12 mouse cellular contexts compared by ENCODE assay signal in the genomic region with DNA sequence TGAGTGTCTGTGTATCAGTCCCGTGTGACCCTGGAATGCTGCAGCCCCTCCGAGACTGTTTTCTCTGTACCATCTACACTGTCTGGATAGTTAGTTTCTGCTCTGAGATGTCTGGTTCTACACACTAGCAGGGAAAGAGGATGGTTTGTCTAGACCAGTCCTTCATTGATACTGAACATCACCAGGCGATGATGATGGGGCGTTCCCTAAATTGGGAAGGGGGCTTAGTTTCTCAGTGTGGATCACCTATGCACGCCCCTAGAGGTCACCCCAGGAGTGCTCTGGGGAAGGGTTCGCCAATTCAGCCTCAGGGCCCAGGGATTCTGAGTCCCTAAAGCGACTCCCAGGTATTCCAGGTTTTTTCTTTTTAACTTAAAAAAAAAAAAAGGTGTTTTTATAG. TPM values are rescaled to one million over a fixed set of nuclear protein-coding genes. Genes with fewer than 3 reads are reported as not detected.
A peak's percentile ranks its signal among the peaks of the same experiment; 100 is the strongest.
DNase-seq lines count a peak whose midpoint lies in the region; ATAC-seq and TF ChIP-seq lines count a peak whose summit lies in the region.
"Had no signal": no experiment of that assay in that cellular context is flagged by ENCODE, and none has a peak within 500 bp of the region (broad histone marks: within the 10 kb centered on the region; RNA-seq: fewer than 3 reads in every experiment).

No protein-coding gene starts in this region.

- 49% methylated on average over 7 of the region's 7 CpGs for WGBS in liver, embryonic 16.5 days (ENCODE audit: insufficient replicate concordance)
- 33% methylated on average over 7 of the region's 7 CpGs for WGBS in embryonic facial prominence, embryonic 10.5 days
- WGBS in neural tube, embryonic 13.5 days, result 26% methylated on average over 7 of the region's 7 CpGs
- 41% methylated on average over 7 of the region's 7 CpGs for WGBS in midbrain, embryonic 14.5 days

- peak overlapping the region; percentile 57 for H3K4me3 ChIP-seq in gastrocnemius, adult 2 months
- H3K4me3 ChIP-seq in liver, embryonic 16.5 days (ENCODE audit: low read depth, low read length), result no peak overlapping the region
- H3K4me3 ChIP-seq in embryonic facial prominence, embryonic 10.5 days, result peak overlapping the region; percentile 19; the same call in 1 of the 2 replicates
- no peak overlapping the region for H3K4me3 ChIP-seq in neural tube, embryonic 13.5 days
- no peak overlapping the region for H3K4me3 ChIP-seq in midbrain, embryonic 14.5 days (replicated peaks; ENCODE audit: low read depth, low read length)

- no peaks in the 10 kb centered on the region for H3K9me3 ChIP-seq in liver, embryonic 16.5 days (replicated peaks; ENCODE audit: control insufficient read depth, low read length)
- no peaks in the 10 kb centered on the region for H3K9me3 ChIP-seq in embryonic facial prominence, embryonic 10.5 days
- no peaks in the 10 kb centered on the region for H3K9me3 ChIP-seq in neural tube, embryonic 13.5 days
- no peaks in the 10 kb centered on the region for H3K9me3 ChIP-seq in midbrain, embryonic 14.5 days (ENCODE audit: control insufficient read depth, low read length)

- peaks cover 6% of the 10 kb centered on the region for H3K4me1 ChIP-seq in liver, embryonic 16.5 days (ENCODE audit: control insufficient read depth, low read depth, low read length)
- peaks cover 25% of the 10 kb centered on the region for H3K4me1 ChIP-seq in embryonic facial prominence, embryonic 10.5 days
- H3K4me1 ChIP-seq in neural tube, embryonic 13.5 days (replicated peaks), result peaks cover 21% of the 10 kb centered on the region
- H3K4me1 ChIP-seq in midbrain, embryonic 14.5 days (ENCODE audit: control insufficient read depth, insufficient read depth, low read length), result peaks cover 12% of the 10 kb centered on the region; the same call in 1 of the 2 replicates

- H3K4me2 ChIP-seq in liver, embryonic 16.5 days (ENCODE audit: low read depth, low read length), result peak overlapping the region; percentile 22; the same call in 1 of the 2 replicates
- peak overlapping the region; percentile 35 for H3K4me2 ChIP-seq in neural tube, embryonic 13.5 days
- no peak overlapping the region for H3K4me2 ChIP-seq in midbrain, embryonic 14.5 days (ENCODE audit: low read length)

- no peak for ATAC-seq in liver, embryonic 16.5 days (ENCODE audit: low read depth)
- ATAC-seq in neural tube, embryonic 13.5 days (ENCODE audit: low read depth), result no peak
- ATAC-seq in midbrain, embryonic 14.5 days (ENCODE audit: low FRiP score, low TSS enrichment), result no peak
- no peak for ATAC-seq in granulocyte monocyte progenitor cell, adult 5-6 weeks (replicated peaks; ENCODE audit: poor library complexity, severe bottlenecking)

- H3K36me3 ChIP-seq in liver, embryonic 16.5 days (ENCODE audit: control insufficient read depth, insufficient read depth), result no peaks in the 10 kb centered on the region
- no peaks in the 10 kb centered on the region for H3K36me3 ChIP-seq in embryonic facial prominence, embryonic 10.5 days (replicated peaks)
- H3K36me3 ChIP-seq in neural tube, embryonic 13.5 days, result no peaks in the 10 kb centered on the region
- no peaks in the 10 kb centered on the region for H3K36me3 ChIP-seq in midbrain, embryonic 14.5 days (ENCODE audit: control insufficient read depth, insufficient read depth, low read length)

- H3K9ac ChIP-seq in liver, embryonic 16.5 days (ENCODE audit: low read depth, low read length), result no peak overlapping the region
- H3K9ac ChIP-seq in neural tube, embryonic 13.5 days, result peak overlapping the region; percentile 38; the same call in 1 of the 2 replicates
- no peak overlapping the region for H3K9ac ChIP-seq in midbrain, embryonic 14.5 days (replicated peaks; ENCODE audit: low read length)

- DNase-seq in gastrocnemius, adult 2 months, result no peak
- no peak for DNase-seq in gastrocnemius, postnatal 25 days
- no peak for DNase-seq in liver
- no peak for DNase-seq in embryonic facial prominence, embryonic 10.5 days (ENCODE audit: low spot score)
- DNase-seq in midbrain, embryonic 14.5 days, result no peak
- DNase-seq: cerebellum, adult 11 months; layer of hippocampus, postnatal 36 days had no signal

- peaks cover 19% of the 10 kb centered on the region for H3K27me3 ChIP-seq in liver, embryonic 16.5 days (ENCODE audit: control insufficient read depth, insufficient read depth, low read depth, low read length)
- peaks cover 60% of the 10 kb centered on the region for H3K27me3 ChIP-seq in embryonic facial prominence, embryonic 10.5 days (replicated peaks; ENCODE audit: low read depth, poor library complexity, severe bottlenecking)
- peaks cover 22% of the 10 kb centered on the region for H3K27me3 ChIP-seq in neural tube, embryonic 13.5 days
- H3K27me3 ChIP-seq in midbrain, embryonic 14.5 days (ENCODE audit: control insufficient read depth, insufficient read depth, low read length), result no peaks in the 10 kb centered on the region; the same call in 1 of the 2 replicates

- intact Hi-C loops in gastrocnemius, adult 2 months (cut with DNase I), result no loop called here

- no peak for TF ChIP-seq CTCF in gastrocnemius, adult 2 months (IDR thresholded peaks at IDR 0.05)

- peak overlapping the region; percentile 67; the same call in 1 of the 2 replicates for H3K27ac ChIP-seq in gastrocnemius, adult 2 months
- H3K27ac ChIP-seq in liver, embryonic 16.5 days (ENCODE audit: low read length), result no peak overlapping the region
- peak overlapping the region; percentile 31; the same call in 1 of the 2 replicates for H3K27ac ChIP-seq in embryonic facial prominence, embryonic 10.5 days (replicated peaks)
- H3K27ac ChIP-seq in neural tube, embryonic 13.5 days (replicated peaks), result no peak overlapping the region
- no peak overlapping the region for H3K27ac ChIP-seq in midbrain, embryonic 14.5 days (replicated peaks; ENCODE audit: low read depth, low read length)

RNA-seq across cellular contexts. Expression of a gene that starts 3.7 kb away (rescaled TPM):
- not detected for total RNA-seq in gastrocnemius, adult 2 months (2021)
- total RNA-seq in gastrocnemius, postnatal 25 days (2021), result not detected
- not detected in 2 replicates for polyA plus RNA-seq in liver, embryonic 16.5 days (2015; fragmentation: Nextera tagmentation; extraction: Ambion mirVana)
- not detected in 2 replicates for polyA plus RNA-seq in embryonic facial prominence, embryonic 10.5 days (2016; fragmentation: Nextera tagmentation; extraction: Ambion mirVana)
- polyA plus RNA-seq in neural tube, embryonic 13.5 days (2015; fragmentation: Nextera tagmentation; extraction: Ambion mirVana), result 0.15 TPM in 1 of 2 replicates, not detected in the other
- 1.3 and 2.0 TPM in 2 replicates for polyA plus RNA-seq in midbrain, embryonic 14.5 days (2014; fragmentation: Nextera tagmentation; extraction: Ambion mirVana)
- total RNA-seq in granulocyte monocyte progenitor cell, adult 5-6 weeks (2014; fragmentation: Nextera tagmentation), result not detected in 2 replicates
- total RNA-seq in granulocyte monocyte progenitor cell, adult 5-6 weeks (2017), result not detected in 2 replicates
- total RNA-seq: megakaryocyte-erythroid progenitor cell, adult 5-6 weeks had no signal
- polyA plus RNA-seq: C2C12 had no signal

RNA-seq across cellular contexts. Expression of a gene that starts 14.9 kb away (rescaled TPM):
- 10 to 100 TPM; 10.3 to 11.7 TPM for total RNA-seq in gastrocnemius, adult 2 months (2021)
- total RNA-seq in gastrocnemius, postnatal 25 days (2021), result 10 to 100 TPM; 12.4 to 14.1 TPM
- polyA plus RNA-seq in liver, embryonic 16.5 days (2015; fragmentation: Nextera tagmentation; extraction: Ambion mirVana), result 81.2 and 83.4 TPM in 2 replicates
- polyA plus RNA-seq in embryonic facial prominence, embryonic 10.5 days (2016; fragmentation: Nextera tagmentation; extraction: Ambion mirVana), result 141 and 149 TPM in 2 replicates
- 72.2 and 73.4 TPM in 2 replicates for polyA plus RNA-seq in neural tube, embryonic 13.5 days (2015; fragmentation: Nextera tagmentation; extraction: Ambion mirVana)
- 67.2 and 69.9 TPM in 2 replicates for polyA plus RNA-seq in midbrain, embryonic 14.5 days (2014; fragmentation: Nextera tagmentation; extraction: Ambion mirVana)
- 48.7 and 53.2 TPM in 2 replicates for total RNA-seq in granulocyte monocyte progenitor cell, adult 5-6 weeks (2014; fragmentation: Nextera tagmentation)
- total RNA-seq in granulocyte monocyte progenitor cell, adult 5-6 weeks (2017), result 27.8 and 28.4 TPM in 2 replicates

RNA-seq across cellular contexts. Expression of a gene that starts 38.2 kb away (rescaled TPM):
- total RNA-seq in gastrocnemius, adult 2 months (2021), result 1 to 10 TPM; 7.4 to 7.8 TPM
- total RNA-seq in gastrocnemius, postnatal 25 days (2021), result 1 to 10 TPM; 7.5 TPM
- 20.9 and 21.5 TPM in 2 replicates for polyA plus RNA-seq in liver, embryonic 16.5 days (2015; fragmentation: Nextera tagmentation; extraction: Ambion mirVana)
- 45.4 and 46.8 TPM in 2 replicates for polyA plus RNA-seq in embryonic facial prominence, embryonic 10.5 days (2016; fragmentation: Nextera tagmentation; extraction: Ambion mirVana)
- 25.7 and 33.7 TPM in 2 replicates for polyA plus RNA-seq in neural tube, embryonic 13.5 days (2015; fragmentation: Nextera tagmentation; extraction: Ambion mirVana)
- 26.1 and 28.7 TPM in 2 replicates for polyA plus RNA-seq in midbrain, embryonic 14.5 days (2014; fragmentation: Nextera tagmentation; extraction: Ambion mirVana)
- 18.0 and 23.5 TPM in 2 replicates for total RNA-seq in granulocyte monocyte progenitor cell, adult 5-6 weeks (2014; fragmentation: Nextera tagmentation)
- 29.5 and 29.8 TPM in 2 replicates for total RNA-seq in granulocyte monocyte progenitor cell, adult 5-6 weeks (2017)

RNA-seq across cellular contexts. Expression of a gene that starts 45.6 kb away (rescaled TPM):
- total RNA-seq in gastrocnemius, adult 2 months (2021), result under 1 TPM; 0.22 to 0.33 TPM
- under 1 TPM in 1 of 2 experiments, not detected in 1; 0.33 TPM for total RNA-seq in gastrocnemius, postnatal 25 days (2021)
- 3.5 and 3.6 TPM in 2 replicates for polyA plus RNA-seq in liver, embryonic 16.5 days (2015; fragmentation: Nextera tagmentation; extraction: Ambion mirVana)
- polyA plus RNA-seq in embryonic facial prominence, embryonic 10.5 days (2016; fragmentation: Nextera tagmentation; extraction: Ambion mirVana), result 0.11 and 0.39 TPM in 2 replicates
- 0.49 TPM in 1 of 2 replicates, not detected in the other for polyA plus RNA-seq in neural tube, embryonic 13.5 days (2015; fragmentation: Nextera tagmentation; extraction: Ambion mirVana)
- polyA plus RNA-seq in midbrain, embryonic 14.5 days (2014; fragmentation: Nextera tagmentation; extraction: Ambion mirVana), result 0.28 TPM in 1 of 2 replicates, not detected in the other
- total RNA-seq in granulocyte monocyte progenitor cell, adult 5-6 weeks (2014; fragmentation: Nextera tagmentation), result 1.5 TPM in 1 of 2 replicates, not detected in the other
- 0.47 TPM in 1 of 2 replicates, not detected in the other for total RNA-seq in granulocyte monocyte progenitor cell, adult 5-6 weeks (2017)

RNA-seq across cellular contexts. Expression of a gene that starts 53.0 kb away (rescaled TPM):
- total RNA-seq in gastrocnemius, adult 2 months (2021), result 10 to 100 TPM; 13.9 to 14.5 TPM
- total RNA-seq in gastrocnemius, postnatal 25 days (2021), result 10 to 100 TPM; 11.7 to 12.4 TPM
- polyA plus RNA-seq in liver, embryonic 16.5 days (2015; fragmentation: Nextera tagmentation; extraction: Ambion mirVana), result 8.9 and 10.9 TPM in 2 replicates
- 2.4 and 4.3 TPM in 2 replicates for polyA plus RNA-seq in embryonic facial prominence, embryonic 10.5 days (2016; fragmentation: Nextera tagmentation; extraction: Ambion mirVana)
- 2.0 and 3.2 TPM in 2 replicates for polyA plus RNA-seq in neural tube, embryonic 13.5 days (2015; fragmentation: Nextera tagmentation; extraction: Ambion mirVana)
- polyA plus RNA-seq in midbrain, embryonic 14.5 days (2014; fragmentation: Nextera tagmentation; extraction: Ambion mirVana), result 0.36 and 1.2 TPM in 2 replicates
- 29.5 and 36.9 TPM in 2 replicates for total RNA-seq in granulocyte monocyte progenitor cell, adult 5-6 weeks (2014; fragmentation: Nextera tagmentation)
- total RNA-seq in granulocyte monocyte progenitor cell, adult 5-6 weeks (2017), result 14.8 and 16.1 TPM in 2 replicates

Comparison
In these comparisons a context has a peak if more than half of its experiments do, and no peak if none do; other contexts are left out.
1. H3K27ac ChIP-seq: peak in gastrocnemius, adult 2 months (single experiment) and embryonic facial prominence, embryonic 10.5 days (single experiment); none in liver, embryonic 16.5 days (single experiment), neural tube, embryonic 13.5 days (single experiment) and midbrain, embryonic 14.5 days (single experiment).
2. H3K4me3 ChIP-seq: peak in gastrocnemius, adult 2 months (single experiment) and embryonic facial prominence, embryonic 10.5 days (single experiment); none in liver, embryonic 16.5 days (single experiment), neural tube, embryonic 13.5 days (single experiment) and midbrain, embryonic 14.5 days (single experiment).